Comparison of ENCODE assay signal across 8 mouse cellular contexts in the genomic region with DNA sequence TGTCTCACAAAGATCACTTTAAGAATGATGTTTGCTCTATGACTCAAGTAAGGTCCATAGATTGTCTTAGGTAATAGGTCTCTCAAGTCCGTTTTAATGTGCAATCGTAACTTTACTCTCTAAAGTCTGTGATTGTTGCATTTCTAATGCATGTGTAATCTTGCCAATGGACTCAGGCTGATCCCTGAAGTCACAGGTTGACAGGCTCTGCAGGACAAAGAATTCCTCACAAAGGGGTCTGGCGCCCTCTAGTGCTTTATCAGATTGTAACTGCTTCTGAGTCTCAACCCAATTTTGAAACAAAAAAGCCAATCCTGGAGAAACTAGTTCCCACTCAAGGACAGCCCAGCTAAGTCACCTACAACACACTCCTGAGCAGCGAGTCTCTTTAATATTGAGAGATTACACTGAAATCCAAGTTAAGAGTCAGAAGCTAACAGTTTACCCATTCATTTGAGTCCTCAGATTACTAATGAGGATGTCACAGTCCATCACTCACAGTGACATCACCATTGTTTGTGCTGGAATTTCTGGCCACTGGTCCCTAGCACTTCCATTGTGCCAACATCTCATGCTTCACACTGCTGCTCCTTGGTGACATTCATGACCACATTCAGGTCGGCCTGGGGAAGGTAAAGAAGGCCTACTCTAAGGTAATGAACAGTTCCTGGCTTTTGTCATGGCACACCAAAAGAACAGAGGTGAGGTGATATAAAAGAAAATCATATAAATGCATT. TPM values are rescaled to one million over a fixed set of nuclear protein-coding genes. Genes with fewer than 3 reads are reported as not detected.
DNase-seq lines count a peak whose midpoint lies in the region; ATAC-seq lines count a peak whose summit lies in the region.

No protein-coding gene starts in this region.

- peak; percentile 73 for DNase-seq in urinary bladder, postnatal 14 days (ENCODE audit: low spot score)
- no peak for DNase-seq in urinary bladder, adult 2 months (ENCODE audit: low spot score)
- DNase-seq in cerebellum, postnatal 14 days, result peak; percentile 90 to 91
- peak; percentile 73 to 80 for DNase-seq in frontal cortex, postnatal 36 days (ENCODE audit: low spot score in 2 of 2)
- peak; percentile 78 to 82 for DNase-seq in left cerebral cortex, postnatal 14 days (ENCODE audit: low spot score in 2 of 2)
- peak; percentile 32 to 68 for DNase-seq in spleen, postnatal 4 days (ENCODE audit: low spot score in 2 of 2)

- H3K9ac ChIP-seq in intestine, embryonic 15.5 days, result no peak overlapping the region
- H3K9ac ChIP-seq in midbrain, embryonic 15.5 days, result no peak overlapping the region

- H3K27me3 ChIP-seq in intestine, embryonic 15.5 days (replicated peaks), result no peaks in the 10 kb centered on the region
- no peaks in the 10 kb centered on the region for H3K27me3 ChIP-seq in midbrain, embryonic 15.5 days (replicated peaks)

- no peak overlapping the region for H3K4me2 ChIP-seq in intestine, embryonic 15.5 days (replicated peaks)
- H3K4me2 ChIP-seq in midbrain, embryonic 15.5 days, result no peak overlapping the region

- H3K27ac ChIP-seq in intestine, embryonic 15.5 days, result no peak overlapping the region
- H3K27ac ChIP-seq in midbrain, embryonic 15.5 days, result no peak overlapping the region

- H3K9me3 ChIP-seq in intestine, embryonic 15.5 days, result no peaks in the 10 kb centered on the region
- H3K9me3 ChIP-seq in midbrain, embryonic 15.5 days, result no peaks in the 10 kb centered on the region

- ATAC-seq in intestine, embryonic 15.5 days, result 0 out of 2 replicates have a peak, but pooled peaks have one; percentile 51
- ATAC-seq in midbrain, embryonic 15.5 days (replicated peaks), result peak; percentile 83

- 0 out of 2 replicates have a peak, but pooled peaks cover 7% of the 10 kb centered on the region for H3K4me1 ChIP-seq in intestine, embryonic 15.5 days (replicated peaks)
- 0 out of 2 replicates have a peak, but pooled peaks cover 3% of the 10 kb centered on the region for H3K4me1 ChIP-seq in midbrain, embryonic 15.5 days

- 15% methylated on average over 5 of the region's 5 CpGs for WGBS in intestine, embryonic 15.5 days
- WGBS in midbrain, embryonic 15.5 days, result 9% methylated on average over 5 of the region's 5 CpGs

- intact Hi-C loops in left cerebral cortex, postnatal 14 days (cut with DNase I), result loop anchor here (2.0 kb wide), 1 partner anchor 1608 kb away; no protein-coding TSS in a partner anchor

- no peak overlapping the region for H3K4me3 ChIP-seq in intestine, embryonic 15.5 days (replicated peaks)
- no peak overlapping the region for H3K4me3 ChIP-seq in midbrain, embryonic 15.5 days

- no peaks in the 10 kb centered on the region for H3K36me3 ChIP-seq in intestine, embryonic 15.5 days
- H3K36me3 ChIP-seq in midbrain, embryonic 15.5 days (replicated peaks), result no peaks in the 10 kb centered on the region

RNA-seq across cellular contexts. Expression of a gene that starts 19.9 kb away (rescaled TPM):
- polyA plus RNA-seq in urinary bladder, adult 2 months (2012; rRNA removed), result 16.3 and 17.5 TPM in 2 replicates
- 10.8 TPM in 2 replicates for polyA plus RNA-seq in intestine, embryonic 15.5 days (2015; fragmentation: Nextera tagmentation; extraction: Ambion mirVana)
- total RNA-seq in left cerebral cortex, postnatal 14 days (2021), result 10 to 100 TPM; 13.9 to 16.7 TPM
- polyA plus RNA-seq in midbrain, embryonic 15.5 days (2015; fragmentation: Nextera tagmentation; extraction: Ambion mirVana), result 5.1 and 6.1 TPM in 2 replicates

RNA-seq across cellular contexts. Expression of a gene that starts 58.2 kb away (rescaled TPM):
- 25.2 and 26.5 TPM in 2 replicates for polyA plus RNA-seq in urinary bladder, adult 2 months (2012; rRNA removed)
- 16.9 and 21.6 TPM in 2 replicates for polyA plus RNA-seq in intestine, embryonic 15.5 days (2015; fragmentation: Nextera tagmentation; extraction: Ambion mirVana)
- 1 to 10 TPM in 1 of 2 experiments, under 1 TPM in 1; 0.99 to 2.0 TPM for total RNA-seq in left cerebral cortex, postnatal 14 days (2021)
- 3.7 and 4.2 TPM in 2 replicates for polyA plus RNA-seq in midbrain, embryonic 15.5 days (2015; fragmentation: Nextera tagmentation; extraction: Ambion mirVana)
